Mouse (Mus musculus) bone marrow macrophage, adult 2 months (primary cell): ENCODE data around the gene Cadps.

Experiments used
- CTCF ChIP-seq: IDR thresholded peaks from 2 replicates; pipeline ENCODE4 v1.5.1; 2012; ENCODE audit warnings: low read depth, mild to moderate bottlenecking, low read length, moderate library complexity
- POLR2A ChIP-seq: IDR thresholded peaks from 2 replicates; pipeline ENCODE4 v1.6.1; 2012; ENCODE audit warnings: mild to moderate bottlenecking, low read depth, low read length, borderline replicate concordance

DNA sequence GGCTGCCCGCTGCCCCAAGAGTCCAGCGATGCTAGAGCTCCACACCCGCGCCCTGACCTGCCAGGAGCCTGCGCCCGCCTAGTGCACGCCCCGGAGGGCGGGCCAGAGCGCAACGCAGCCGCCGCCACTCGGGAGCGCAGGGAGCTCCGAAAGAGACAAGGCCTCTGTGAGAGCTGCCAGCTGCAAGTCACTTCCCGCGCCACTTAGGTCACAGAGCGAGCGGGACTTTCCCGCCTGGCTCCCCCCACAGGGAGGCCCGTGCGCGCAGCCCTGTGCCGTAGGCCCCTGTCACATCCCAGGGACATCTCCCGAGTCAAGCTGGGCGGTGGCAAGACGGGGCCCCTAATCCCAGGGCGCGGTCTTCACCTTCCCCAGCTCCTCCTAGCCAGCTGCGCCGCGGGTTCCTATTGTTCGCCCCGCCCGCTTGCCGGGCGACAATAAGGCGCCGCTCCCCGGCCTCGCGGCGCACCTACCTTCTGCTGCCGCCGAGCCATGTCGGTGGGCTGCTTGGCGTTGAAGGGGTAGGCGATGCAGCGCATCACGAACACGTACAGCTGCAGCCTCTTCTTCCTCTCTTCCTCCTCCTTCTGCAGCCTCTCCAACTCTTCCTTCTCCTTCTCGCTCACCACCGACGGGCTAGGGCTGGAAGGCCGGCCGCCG is 918 bp downstream of the Cadps start:
- TF ChIP-seq POLR2A (no peak), CTCF (no peak)
